Mouse (Mus musculus) cerebellum, adult 2 months (tissue): ENCODE data around the gene Slc24a1. TPM values are rescaled to one million over a fixed set of nuclear protein-coding genes. Genes with fewer than 3 reads are reported as not detected.
"Not testable (repeated sequence)": the region's sequence is repeated elsewhere in the genome, so short reads cannot be mapped to it uniquely, and the experiment has no call there.

ENCODE experiments used
- DNase-seq, 2 experiments: peaks; one replicate each; pipeline ENCODE4 v3.0.0; 2021
- H3K27ac ChIP-seq: fragments of 200-500 bp; 2 replicates; pipeline ENCODE4 v1.5.1; 2012; ENCODE audit warnings: low read length, control low read depth, inconsistent platforms; ENCODE audit not compliant: insufficient read depth
- H3K27me3 ChIP-seq: fragments of 200-500 bp; 2 replicates; pipeline ENCODE4 v1.6.1; 2012; ENCODE audit warnings: inconsistent platforms, mild to moderate bottlenecking, low read length, moderate library complexity; ENCODE audit not compliant: control insufficient read depth, insufficient read depth
- H3K4me1 ChIP-seq: fragments of 200-500 bp; 2 replicates; pipeline ENCODE4 v1.6.1; 2011; ENCODE audit warnings: low read length; ENCODE audit not compliant: control insufficient read depth, insufficient read depth
- H3K4me3 ChIP-seq: fragments of 200-500 bp; replicated peaks from 2 replicates; pipeline ENCODE3; 2011; ENCODE audit warnings: mild to moderate bottlenecking, low read depth, low read length, control low read depth; ENCODE audit not compliant: insufficient read depth
- CTCF ChIP-seq: fragments of 200-500 bp; IDR thresholded peaks from 2 replicates; pipeline ENCODE4 v1.5.1; 2011; ENCODE audit warnings: low read depth, mild to moderate bottlenecking, control low read depth, low read length, moderate library complexity, borderline replicate concordance; ENCODE audit not compliant: insufficient read depth
- POLR2A ChIP-seq: fragments of 200-500 bp; IDR thresholded peaks from 2 replicates; pipeline ENCODE4 v1.6.1; 2011; ENCODE audit warnings: low read length, control low read depth, borderline replicate concordance; ENCODE audit not compliant: insufficient read depth
- WGBS: fragments of 180-500 bp; shearing (Covaris S2); methylation state at CpG from one replicate; pipeline ENCODE4 v1.1.7; 2018; 5-methylcytosine and 5-hydroxymethylcytosine counted together
- polyA plus RNA-seq: library from polyadenylated mRNA; depleted of rRNA; stranded (reverse); fragments of >200 nt; gene quantifications from 2 replicates; pipeline ENCODE4 v1.2.3, GENCODE M21; 2012; rRNA removed

Gene Slc24a1
- 0.02 and 0.03 TPM in 2 replicates for polyA plus RNA-seq

GRCm38 (mm10) chr9:64951161-64951657 is at the start of gene Slc24a1:
Slc24a1 (minus strand) TSS chr9:64951607.
- TF ChIP-seq POLR2A (no peak), CTCF (no peak)
- Histone ChIP-seq H3K4me3 (no peak within 1 kb of the TSS), H3K4me1 (no peaks in the 10 kb centered on the region), H3K27ac (no peak within 1 kb of the TSS), H3K27me3 (no peaks in the 10 kb centered on the region)
- DNase-seq, result no peak
- WGBS, result 47% methylated on average over 11 of the region's 11 CpGs

- DNase-seq, result not testable (repeated sequence)
- WGBS, result 98% methylated on average over 1 of the region's 1 CpGs
Observed at GRCm38 (mm10) chr9:64995464-64995863, 44.1 kb upstream of the Slc24a1 start.

GRCm38 (mm10) chr9:64990291-64990690 is 38.9 kb upstream of the Slc24a1 start:
- TF ChIP-seq POLR2A (no peak), CTCF (no peak)
- Histone ChIP-seq H3K4me3 (no peak overlapping the region), H3K27me3 (no peaks in the 10 kb centered on the region), H3K4me1 (no peaks in the 10 kb centered on the region), H3K27ac (no peak overlapping the region)
- WGBS, result 86% methylated on average over 7 of the region's 7 CpGs
- no peak for DNase-seq

More at GRCm38 (mm10) chr9:64995464-64995863, 44.1 kb upstream of the Slc24a1 start:
- H3K4me3 ChIP-seq, H3K27me3 ChIP-seq, H3K4me1 ChIP-seq, H3K27ac ChIP-seq: not testable (repeated sequence)

- 86% methylated on average over 6 of the region's 6 CpGs for WGBS
- Histone ChIP-seq H3K4me3 (no peak overlapping the region), H3K27ac (no peak overlapping the region), H3K4me1 (no peaks in the 10 kb centered on the region), H3K27me3 (no peaks in the 10 kb centered on the region)
- DNase-seq, result no peak
- no peak for TF ChIP-seq CTCF
- TF ChIP-seq POLR2A, result no peak
Observed at GRCm38 (mm10) chr9:64988443-64988842, 37.0 kb upstream of the Slc24a1 start.

DNA sequence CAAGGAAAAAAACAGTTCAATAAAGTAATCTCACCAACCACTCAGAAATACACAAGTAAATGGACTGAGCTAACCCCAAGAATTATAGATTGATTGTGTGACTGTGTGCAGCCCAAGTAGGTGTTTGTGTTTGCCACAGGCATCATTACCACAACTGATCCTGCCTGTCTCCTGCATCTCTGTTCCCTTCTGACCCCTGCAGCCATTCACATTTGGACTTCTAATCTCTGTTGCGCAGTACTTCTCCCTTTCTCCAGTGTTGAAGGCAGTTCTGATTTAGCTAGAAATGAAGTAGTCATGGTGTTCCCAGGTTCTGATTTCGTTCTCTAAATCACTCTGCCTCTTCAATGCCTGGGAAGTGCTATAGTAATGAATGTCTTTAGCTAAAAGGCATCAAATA is 36.2 kb upstream of the Slc24a1 start:
- TF ChIP-seq POLR2A (no peak), CTCF (no peak)
- Histone ChIP-seq H3K4me3 (no peak overlapping the region), H3K27me3 (no peaks in the 10 kb centered on the region), H3K27ac (no peak overlapping the region), H3K4me1 (no peaks in the 10 kb centered on the region)
- WGBS, result 91% methylated on average over 2 of the region's 2 CpGs
- DNase-seq, result no peak

GRCm38 (mm10) chr9:64985807-64986206 is 34.4 kb upstream of the Slc24a1 start:
- no peak for TF ChIP-seq CTCF
- no peak for TF ChIP-seq POLR2A
- no peaks in the 10 kb centered on the region for H3K27me3 ChIP-seq
- DNase-seq, result no peak
- no peak overlapping the region for H3K4me3 ChIP-seq
- WGBS, result 86% methylated on average over 9 of the region's 9 CpGs
- no peak overlapping the region for H3K27ac ChIP-seq
- no peaks in the 10 kb centered on the region for H3K4me1 ChIP-seq

DNA sequence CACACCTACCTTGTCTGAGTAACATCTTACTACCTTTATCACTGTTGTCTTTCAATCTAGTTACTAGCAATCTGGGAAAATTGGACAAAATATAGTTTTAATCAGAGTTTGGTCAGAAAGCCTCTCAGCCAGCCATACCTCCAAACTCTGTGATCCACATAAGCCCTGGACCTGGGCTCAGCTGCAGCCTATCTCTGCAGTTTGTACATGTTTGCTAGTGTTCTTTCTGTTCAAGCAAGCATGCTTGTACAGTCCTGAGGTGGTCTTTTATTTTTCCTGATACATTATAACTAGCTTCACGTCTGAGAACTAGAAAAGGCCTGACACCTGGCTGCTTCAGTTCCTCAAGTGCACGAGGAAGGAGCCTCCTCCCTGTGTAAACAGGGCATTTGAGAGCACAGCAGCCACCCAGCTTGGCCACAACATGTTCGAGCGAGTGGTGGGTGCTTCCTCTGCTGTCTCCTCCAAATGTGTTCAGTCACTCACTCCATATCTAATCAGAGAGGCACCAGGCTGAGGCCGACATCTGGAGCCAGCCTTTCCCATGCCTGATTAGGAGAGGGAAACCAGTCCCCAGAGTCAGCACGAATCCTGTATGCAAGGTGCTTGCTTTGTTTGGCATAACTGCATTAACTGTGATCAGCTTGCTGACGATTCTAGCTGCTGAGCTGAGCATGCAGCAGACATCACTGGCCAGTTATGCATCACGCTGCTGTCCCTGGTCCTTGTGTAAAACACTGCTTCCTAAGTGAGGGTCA is 33.8 kb upstream of the Slc24a1 start:
- no peak for DNase-seq
- no peaks in the 10 kb centered on the region for H3K27me3 ChIP-seq
- H3K4me3 ChIP-seq, result no peak overlapping the region
- WGBS, result 70% methylated on average over 8 of the region's 8 CpGs
- no peaks in the 10 kb centered on the region for H3K4me1 ChIP-seq
- H3K27ac ChIP-seq, result no peak overlapping the region
- no peak for TF ChIP-seq CTCF
- TF ChIP-seq POLR2A, result no peak

DNA sequence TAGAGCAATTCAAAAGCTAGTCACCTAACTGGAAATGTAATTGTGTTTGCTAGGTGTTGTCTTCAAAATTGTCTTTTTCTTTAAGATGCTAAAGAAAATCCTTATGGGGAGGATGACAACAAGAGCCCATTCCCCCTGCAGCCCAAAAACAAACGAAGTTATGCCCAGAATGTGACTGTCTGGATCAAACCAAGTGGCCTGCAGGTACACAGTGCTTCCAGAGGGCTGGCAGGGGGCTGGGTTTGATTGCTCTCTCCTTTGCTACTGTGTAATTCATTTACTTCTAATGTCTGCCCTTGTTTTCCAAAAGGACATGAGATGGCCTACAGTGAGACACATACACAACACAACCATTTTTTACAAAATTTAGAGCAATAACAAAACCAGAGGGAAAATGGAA is 30.5 kb upstream of the Slc24a1 start:
- 70% methylated on average over 1 of the region's 1 CpGs for WGBS
- TF ChIP-seq POLR2A, result no peak
- TF ChIP-seq CTCF, result no peak
- no peak overlapping the region for H3K4me3 ChIP-seq

More for the DNA sequence above, 30.5 kb upstream of the Slc24a1 start:
- Histone ChIP-seq H3K4me1 (no peaks in the 10 kb centered on the region), H3K27ac (no peak overlapping the region), H3K27me3 (no peaks in the 10 kb centered on the region)
- DNase-seq, result no peak
